Mouse (Mus musculus) right cerebral cortex, adult 18-20 months (tissue): Measurements from ENCODE around the gene Duoxa2.
"Not testable (repeated sequence)": the region's sequence is repeated elsewhere in the genome, so short reads cannot be mapped to it uniquely, and the experiment has no call there.

ENCODE experiments used
- DNase-seq: peaks from one replicate; pipeline ENCODE4 v3.0.0; 2022; ENCODE audit warnings: mixed read lengths

Duoxa2 gene

DNA sequence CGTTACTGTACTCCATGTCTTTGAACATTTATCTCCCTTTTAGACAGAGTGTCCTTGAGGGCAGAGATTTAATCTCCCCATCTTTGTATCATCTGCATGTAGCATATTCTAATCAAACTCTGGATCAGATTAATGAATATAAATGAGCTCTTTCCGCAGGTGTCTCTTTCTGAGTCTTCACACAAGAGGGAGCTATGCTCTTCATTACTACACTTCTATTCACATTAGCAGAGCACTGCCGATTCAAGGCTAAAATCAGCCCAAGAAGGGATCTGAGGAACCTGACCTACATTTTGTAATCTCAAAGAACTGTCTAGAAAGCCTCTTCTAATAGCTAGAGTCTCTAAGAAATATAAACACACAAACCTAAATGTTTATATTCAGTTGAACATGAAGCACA, 10.9 kb downstream of the Duoxa2 start:
- no peak for DNase-seq

- no peak for DNase-seq
Observed at GRCm38 (mm10) chr2:122311561-122311960, 12.9 kb downstream of the Duoxa2 start.

- peak; percentile 21 for DNase-seq
Observed at GRCm38 (mm10) chr2:122312722-122313417, 14.2 kb downstream of the Duoxa2 start.

DNA sequence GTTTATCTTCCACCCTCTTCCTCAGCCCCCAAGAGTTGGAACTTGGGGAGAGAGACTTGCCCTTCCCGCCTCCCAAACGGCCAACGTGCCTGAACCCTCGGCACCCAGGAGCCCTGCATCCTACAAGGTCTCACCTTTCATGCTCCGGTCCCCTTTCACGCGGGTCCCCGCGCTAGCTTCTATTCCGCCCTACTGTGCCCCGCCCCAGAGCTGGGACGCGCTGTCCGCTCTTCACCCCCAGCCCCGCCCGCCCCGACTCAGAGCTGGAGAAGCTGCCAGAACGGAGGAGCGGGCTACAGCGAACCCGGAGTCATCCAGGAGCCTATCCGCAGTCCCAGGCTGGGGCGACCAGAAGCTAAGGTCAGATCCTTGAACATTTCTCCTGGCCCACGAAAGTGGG, 14.8 kb downstream of the Duoxa2 start, which contains the start of gene Duoxa1:
Gene Duoxa1 (minus strand): TSS at position 195 of the 400 bp plus-strand sequence.
- DNase-seq = no peak

DNA sequence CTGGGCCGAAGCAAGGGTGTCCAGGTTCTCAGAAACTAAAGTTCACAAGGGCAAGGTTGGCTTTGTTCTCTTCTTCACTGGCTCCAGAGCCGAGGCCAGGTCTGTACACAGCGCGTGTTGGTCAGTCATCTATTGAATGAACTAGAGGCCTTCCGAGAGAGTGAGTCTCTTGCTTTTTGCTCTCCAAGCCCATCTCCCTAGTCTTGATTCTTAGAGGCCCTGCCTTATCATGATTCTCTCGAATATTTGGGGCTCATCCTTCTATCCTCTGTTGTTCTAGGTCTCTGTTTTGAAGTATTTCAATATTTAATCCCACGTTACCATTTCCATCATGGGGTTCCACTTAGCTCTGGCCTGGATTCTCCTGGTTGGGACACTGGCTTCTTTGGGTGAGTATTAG, 16.7 kb downstream of the Duoxa2 start, which contains the start of gene Duox1:
Gene Duox1 (plus strand): TSS at position 301 of the 400 bp plus-strand sequence.
- DNase-seq = no peak

DNA sequence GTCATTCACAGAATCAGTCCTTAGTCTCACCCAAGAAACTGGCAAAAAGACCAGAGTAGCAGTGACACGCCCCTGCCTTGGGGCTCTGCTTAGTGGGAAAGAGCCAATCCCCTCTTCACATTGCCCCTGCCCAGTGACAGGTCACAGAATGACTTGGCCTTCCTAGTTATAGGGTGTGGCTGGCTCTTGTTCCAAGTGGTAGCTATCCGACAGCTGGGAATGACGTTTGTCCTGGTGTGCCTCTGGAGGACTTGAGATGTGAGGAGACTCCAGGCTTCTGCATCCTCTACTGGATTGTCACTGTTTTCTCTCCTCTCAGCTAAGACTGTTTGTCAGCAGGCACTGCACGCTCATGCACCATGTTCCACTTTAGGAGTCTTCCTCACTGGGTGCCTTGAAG, 18.7 kb downstream of the Duoxa2 start:
- no peak for DNase-seq

DNA sequence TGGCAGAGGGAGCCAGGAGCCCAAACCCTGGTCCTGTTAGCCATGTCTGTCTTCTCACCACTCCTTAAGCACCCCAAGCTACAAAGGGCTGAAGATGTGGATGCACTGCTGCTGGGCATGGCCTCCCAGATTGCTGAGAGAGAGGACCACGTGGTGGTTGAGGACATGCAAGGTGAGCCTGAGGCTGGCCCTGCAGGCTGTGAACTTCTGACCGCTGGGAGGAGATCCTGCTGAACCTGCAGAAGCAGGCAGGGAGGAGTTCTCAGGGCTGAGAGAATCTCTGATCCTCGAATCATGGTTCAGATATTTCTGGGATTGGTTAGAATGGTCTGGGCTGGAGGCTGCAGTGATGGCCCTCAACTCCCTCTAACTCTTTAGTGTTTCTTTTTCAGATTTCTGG, 25.3 kb downstream of the Duoxa2 start:
- no peak for DNase-seq

GRCm38 (mm10) chr2:122324586-122324985, 25.9 kb downstream of the Duoxa2 start:
- DNase-seq = no peak

GRCm38 (mm10) chr2:122325361-122325760, 26.7 kb downstream of the Duoxa2 start:
- no peak for DNase-seq

DNA sequence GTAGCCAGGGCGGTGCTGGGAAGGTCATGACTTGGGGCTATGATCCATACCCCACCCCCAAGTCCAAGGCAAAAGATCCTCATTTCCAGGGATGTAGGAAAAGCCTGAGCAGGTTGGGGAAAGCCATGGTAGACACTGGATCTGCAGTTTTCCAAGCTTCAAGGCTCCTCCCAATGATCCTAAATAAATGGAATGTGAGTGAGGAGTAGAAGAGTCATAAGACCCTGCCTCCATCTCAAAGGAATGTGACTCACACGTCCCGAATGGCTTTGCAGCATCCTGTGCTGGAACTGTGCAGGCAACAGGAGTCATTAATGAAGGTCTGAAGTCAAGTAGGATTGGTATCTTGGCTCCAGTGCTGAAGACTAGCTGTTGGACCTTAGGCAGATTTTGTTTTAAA, 29.3 kb downstream of the Duoxa2 start:
- no peak for DNase-seq

GRCm38 (mm10) chr2:122330317-122330716, 31.6 kb downstream of the Duoxa2 start:
- not testable (repeated sequence) for DNase-seq

DNA sequence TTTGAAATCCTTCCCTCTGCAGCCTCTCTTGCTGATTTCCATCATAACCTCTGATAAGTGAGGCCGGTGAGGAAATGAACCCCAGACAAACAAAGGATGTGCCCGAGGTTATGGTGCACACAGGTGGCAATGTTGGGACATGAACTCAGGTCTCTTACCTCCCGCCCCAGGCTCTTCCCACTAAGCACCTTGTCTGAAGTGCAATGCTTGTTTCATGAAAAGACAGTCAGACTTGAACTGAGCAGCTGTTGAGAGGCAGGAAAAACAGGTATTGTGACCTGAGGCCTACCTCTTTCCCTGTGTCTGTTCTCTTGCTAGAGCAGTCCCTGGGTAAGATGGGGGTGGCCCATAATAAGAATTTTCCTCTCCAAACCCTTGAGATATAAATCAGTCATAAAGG, 33.5 kb downstream of the Duoxa2 start:
- no peak for DNase-seq

- no peak for DNase-seq
Observed at GRCm38 (mm10) chr2:122334170-122334569, 35.5 kb downstream of the Duoxa2 start.

- DNase-seq = no peak
Observed at GRCm38 (mm10) chr2:122337291-122337690, 38.6 kb downstream of the Duoxa2 start.

DNA sequence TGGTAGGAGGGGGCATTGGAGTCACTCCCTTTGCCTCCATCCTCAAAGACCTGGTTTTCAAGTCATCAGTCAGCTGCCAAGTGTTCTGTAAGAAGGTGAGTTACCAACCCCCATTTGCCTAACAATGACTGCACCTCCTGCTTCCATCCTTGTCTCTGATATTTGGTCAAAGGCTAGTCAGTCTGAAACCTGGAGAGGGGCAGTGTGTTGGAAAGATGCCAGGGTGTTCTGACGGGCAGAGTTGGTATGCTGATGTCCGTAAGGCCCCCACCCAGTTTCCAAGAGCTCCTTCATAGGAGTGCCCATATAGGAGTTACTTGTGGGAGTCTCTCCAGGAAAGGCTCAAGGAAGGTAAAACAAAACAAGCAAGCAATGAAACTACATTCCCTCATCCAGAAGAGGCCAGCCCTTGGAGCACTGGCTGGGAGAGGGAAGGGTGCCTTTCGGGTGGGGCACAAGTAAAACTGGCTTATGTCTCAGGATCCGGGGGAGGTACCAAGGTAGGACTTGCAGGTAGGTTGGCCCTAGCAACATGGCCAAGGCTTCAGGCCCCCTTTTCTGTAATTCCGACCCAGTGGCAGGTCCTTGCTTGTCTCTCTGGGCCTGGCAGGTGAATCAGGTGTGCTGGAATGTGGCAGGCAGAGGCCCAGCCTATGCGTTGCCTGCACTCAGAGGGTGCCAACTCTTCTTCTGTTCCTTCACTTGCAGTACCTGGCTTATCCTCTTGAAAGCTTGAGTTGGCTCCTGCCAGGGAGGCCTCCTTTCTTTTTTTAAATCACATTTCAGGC, 46.6 kb downstream of the Duoxa2 start:
- no peak for DNase-seq

DNA sequence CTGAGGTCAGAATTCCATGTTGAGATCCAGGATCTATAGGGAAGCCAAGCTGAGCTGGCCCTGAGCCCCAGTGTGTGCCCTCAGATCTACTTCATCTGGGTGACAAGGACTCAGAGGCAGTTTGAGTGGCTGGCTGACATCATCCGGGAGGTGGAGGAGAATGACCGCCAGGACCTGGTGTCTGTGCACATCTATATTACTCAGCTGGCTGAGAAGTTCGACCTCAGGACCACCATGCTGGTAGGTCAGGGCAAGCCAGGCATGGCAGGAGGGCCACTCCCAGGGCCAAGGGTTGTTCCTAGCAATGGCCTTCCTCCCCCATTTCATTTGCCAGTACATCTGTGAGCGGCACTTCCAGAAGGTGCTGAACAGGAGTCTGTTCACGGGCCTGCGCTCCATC, 47.5 kb downstream of the Duoxa2 start:
- not testable (repeated sequence) for DNase-seq

DNA sequence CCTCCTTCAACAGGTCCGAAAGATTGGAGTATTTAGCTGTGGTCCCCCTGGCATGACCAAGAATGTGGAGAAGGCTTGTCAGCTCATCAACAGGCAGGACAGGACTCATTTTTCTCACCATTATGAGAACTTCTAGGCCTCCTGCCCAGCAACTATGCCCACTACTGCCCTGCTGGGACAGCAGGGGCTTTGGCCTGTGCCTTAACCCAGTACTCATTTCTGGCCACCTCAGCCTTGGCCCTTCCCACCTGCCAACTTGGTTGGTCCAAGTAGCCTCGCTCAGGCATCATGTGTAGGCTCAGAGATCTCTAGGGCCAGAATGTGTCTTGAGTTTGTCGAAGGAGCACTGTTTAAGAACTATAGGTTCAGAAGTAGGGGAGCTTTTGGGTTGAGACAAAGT, 48.6 kb downstream of the Duoxa2 start:
- no peak for DNase-seq

GRCm38 (mm10) chr2:122348531-122349131, 49.9 kb downstream of the Duoxa2 start:
- DNase-seq = peak; percentile 91

- DNase-seq = no peak
Observed at GRCm38 (mm10) chr2:122349136-122349785, 50.6 kb downstream of the Duoxa2 start.

GRCm38 (mm10) chr2:122351156-122351930, 52.6 kb downstream of the Duoxa2 start:
- peak; percentile 88 for DNase-seq

DNA sequence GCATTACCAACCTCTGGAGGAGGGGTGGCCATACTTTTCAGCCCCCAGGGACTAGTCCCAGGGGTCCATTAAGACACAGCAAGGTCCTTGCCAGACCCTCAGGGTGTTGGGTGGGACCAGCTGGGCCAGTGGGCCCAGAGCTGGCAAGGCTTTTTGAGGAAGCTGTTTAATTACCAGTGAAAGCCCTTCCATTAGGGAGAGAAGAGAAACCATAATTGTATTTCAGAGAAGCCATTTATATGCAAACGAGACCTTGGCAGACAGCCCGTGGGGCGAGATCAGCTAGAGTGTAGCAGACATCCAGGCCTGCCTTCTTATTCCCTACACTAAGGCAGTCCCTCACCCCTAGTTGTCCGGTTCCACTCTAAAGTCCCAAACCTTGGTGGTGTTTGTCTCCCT, 53.2 kb downstream of the Duoxa2 start:
- DNase-seq = peak; percentile 62
